Mouse (Mus musculus): ENCODE data around the gene Map3k11.

The Map3k11 gene

DNA sequence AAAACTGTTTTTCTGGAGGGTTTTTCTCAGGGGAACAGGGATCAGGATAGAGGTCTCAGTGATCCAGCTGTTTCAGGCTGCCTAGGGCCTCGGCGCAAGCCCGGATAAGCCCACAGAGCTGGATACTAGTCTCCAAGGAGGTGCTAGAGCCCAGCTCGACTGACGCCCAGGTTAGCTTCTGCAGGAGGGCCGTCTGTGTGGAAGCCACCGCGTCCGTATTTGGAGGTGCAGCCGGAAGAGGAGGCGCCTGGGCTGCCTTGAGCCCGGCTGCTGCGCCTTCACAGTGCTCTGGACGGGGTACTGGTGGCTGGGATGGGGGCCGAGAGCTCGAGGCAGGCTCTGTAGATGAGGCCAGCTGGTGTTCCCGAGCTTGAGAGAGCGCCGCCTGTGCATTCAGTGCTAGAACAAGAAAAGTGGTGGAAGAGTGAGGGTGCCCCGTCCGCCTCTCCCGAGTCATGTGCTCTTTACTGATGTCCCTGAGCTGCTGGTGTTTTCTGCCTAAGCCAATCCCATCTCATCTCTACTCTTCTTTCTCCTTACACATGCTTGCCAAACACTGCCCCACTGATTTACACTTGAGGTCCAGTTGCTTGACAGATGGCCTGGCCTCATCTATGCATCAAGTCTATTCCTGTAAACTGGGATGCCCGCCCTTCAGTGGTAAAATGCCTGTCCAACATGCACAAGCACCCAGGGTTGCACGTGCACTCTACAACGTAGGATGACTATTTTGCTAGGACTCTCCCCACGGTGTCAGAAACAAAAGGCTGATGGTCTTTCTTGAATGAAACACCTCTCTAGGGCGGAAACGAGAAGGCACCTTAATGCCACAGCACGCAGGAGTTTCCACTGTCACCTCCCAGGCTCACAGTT is 42.0 kb downstream of the Map3k11 start:
- DNase-seq (ENCODE audit: extremely low read depth, low read depth, low spot score): no peak

DNA sequence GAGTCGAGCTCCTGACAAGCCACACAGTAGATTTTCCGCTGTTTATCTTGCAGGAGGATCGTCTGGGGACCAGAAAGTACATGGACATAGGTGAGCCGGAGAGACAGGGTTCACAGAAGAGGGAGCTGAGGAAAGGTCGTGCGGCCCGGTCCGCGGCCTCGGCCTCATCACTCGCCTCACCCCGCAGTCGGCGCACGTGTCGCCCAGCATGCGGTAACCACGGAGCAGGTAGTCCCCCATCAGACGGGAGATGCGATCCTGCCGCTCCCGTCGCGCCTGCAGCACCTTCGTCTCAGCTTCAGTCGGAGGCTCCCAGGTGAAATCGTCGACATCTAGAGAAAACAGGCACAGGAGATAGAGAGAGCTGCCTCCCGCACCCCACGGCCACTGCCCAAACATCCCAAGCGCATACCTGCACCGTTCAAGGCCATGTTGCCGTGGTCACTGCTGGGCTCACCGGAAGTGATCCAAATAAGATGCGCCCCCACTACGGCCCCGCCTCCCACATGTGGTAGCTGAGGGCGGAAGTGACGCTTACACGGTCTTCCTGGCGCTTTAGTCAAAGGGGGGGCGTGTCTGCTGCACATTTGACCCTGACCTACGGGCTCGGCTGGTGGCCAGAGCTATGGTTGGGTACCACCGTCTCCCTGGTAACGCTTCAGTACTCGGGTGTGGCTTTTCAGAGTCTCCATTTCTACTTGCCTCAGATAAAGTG is 42.9 kb downstream of the Map3k11 start:
- no peak for DNase-seq (ENCODE audit: extremely low read depth, low read depth, low spot score)

DNA sequence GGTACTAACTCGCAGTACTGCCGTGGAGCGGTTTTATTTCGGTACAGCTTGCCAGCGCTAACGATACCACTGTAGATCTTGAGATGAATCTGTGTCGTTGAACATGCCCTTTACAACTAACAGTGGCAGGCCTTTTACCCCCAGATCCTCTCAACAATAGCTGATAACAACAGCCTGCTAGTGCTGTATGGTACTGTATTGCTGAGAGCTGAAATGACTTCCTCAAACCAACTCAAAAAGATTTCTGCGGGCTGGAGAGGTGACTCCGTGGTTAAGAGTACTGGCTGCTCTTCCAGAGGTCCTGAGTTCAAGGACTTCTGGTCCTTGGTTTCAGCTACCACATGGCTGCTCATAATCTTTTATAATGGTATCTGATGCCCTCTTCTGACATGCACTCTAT is 45.8 kb downstream of the Map3k11 start:
- DNase-seq (ENCODE audit: extremely low read depth, low read depth, low spot score): no peak

DNA sequence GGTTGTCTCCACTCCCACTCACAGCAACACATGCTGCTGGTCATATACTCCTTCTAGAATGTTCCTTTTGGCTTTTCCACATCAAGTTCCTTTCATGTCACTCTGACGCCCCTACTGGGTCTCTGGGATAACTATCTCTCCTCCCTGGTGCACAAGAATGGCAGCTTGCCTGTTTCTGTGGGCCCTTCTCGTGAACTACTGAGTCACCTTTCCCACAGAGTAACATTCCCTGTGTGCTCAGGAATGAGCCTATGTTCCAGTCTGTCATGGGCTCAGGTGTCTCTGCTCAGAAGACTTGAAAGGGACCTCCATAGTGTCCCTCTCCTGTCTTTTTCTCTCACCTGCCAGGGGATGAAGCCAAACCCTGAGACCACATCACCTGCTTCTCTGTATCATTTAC is 50.9 kb downstream of the Map3k11 start:
- DNase-seq (ENCODE audit: extremely low read depth, low read depth, low spot score): no peak

DNA sequence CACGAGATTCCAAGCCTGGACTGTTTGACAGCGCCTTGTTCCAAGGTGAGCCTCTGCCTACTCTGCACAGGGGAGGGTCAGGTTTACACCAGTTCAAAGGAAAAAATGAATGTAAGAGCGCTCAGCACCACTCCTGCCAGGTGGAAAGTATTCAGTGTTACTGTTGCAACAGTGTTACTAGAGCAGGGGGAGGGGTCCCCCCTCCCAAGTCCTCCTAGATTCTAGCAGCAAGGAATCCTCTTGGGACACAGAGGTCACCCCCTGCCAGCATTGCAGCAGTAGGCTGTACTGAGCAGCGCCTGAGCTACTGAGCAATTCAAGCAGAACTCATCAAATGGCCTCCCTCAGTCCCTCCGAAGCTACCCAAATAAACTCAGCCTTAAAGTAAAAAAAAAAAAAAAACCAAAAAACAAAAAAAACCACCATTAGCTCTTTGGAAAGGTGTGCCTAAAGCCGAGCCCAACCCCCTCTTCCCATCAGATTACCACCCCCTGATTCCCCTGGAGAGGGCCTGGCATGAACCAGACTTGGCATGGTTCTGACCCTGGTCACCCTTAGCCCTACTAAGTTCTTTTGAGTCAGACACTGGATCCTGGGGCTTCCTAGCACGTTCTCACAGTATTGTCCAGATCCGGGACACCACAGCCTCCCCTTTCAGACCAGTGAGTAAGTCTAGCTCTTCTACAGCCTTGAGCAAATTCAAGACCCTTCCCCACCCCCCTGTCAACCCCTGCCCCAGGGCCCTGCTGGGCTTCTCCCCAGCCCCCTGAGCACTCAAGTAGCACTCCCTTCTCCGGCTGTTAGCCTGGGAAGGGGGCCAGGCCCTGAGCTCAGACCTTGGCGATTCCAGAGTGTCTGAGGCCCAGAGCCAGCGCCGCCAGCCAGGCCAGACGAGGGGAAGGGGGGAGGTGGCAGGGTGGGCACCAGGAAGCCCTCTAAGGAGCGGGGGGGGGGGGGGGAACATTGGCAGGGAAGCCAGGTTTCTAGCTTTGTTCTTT is 52.1 kb downstream of the Map3k11 start, which contains the start of gene Ltbp3:
Ltbp3 (plus strand) TSS at position 585 of the 998 bp plus-strand sequence.
- no peak for DNase-seq (ENCODE audit: extremely low read depth, low read depth, low spot score)

DNA sequence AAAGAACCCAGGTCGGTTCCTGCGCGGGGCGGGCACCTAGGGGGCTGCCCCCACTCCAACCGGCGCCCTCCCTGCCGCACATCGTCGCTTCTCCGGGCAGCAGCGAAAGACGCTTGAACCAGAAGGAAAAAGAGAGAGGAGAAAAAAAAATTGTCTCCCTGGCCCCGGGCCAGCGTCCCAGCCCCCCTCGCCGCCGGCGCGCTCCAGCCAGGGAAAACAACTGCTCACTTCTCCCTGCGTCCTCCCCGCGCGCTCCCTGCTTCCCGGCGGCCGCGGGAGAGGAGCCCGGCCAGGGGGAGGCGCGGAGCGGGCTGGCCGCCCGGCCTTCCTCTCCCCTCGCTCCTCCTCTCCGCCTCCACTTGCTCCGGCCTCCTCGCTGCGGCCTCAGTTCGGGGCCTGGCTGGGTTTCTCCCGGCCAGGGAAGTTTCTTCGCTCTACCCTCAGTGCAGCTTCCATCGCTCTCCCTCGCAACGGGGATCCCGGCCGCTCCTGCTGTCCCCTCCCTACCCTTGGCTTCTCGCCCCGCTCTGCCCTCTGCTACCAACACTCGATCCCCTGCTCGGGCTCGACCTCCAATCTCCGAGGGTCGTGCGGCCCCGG is 53.2 kb downstream of the Map3k11 start:
- no peak for DNase-seq (ENCODE audit: extremely low read depth, low read depth, low spot score)

DNA sequence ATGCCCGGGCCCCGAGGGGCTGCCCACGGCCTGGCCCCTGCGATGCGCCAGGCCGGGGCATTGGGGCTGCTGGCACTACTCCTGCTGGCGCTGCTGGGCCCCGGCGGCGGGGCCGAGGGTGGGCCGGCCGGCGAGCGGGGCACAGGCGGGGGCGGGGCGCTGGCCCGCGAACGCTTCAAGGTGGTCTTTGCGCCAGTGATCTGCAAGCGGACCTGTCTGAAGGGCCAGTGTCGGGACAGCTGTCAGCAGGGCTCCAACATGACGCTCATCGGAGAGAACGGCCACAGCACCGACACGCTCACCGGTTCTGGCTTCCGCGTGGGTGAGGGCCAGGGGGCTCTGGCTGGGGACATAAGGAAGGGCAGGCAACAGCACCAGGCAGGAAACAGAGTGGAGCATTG is 53.7 kb downstream of the Map3k11 start:
- DNase-seq (ENCODE audit: extremely low read depth, low read depth, low spot score): no peak

GRCm38 (mm10) chr19:5743576-5743975 is 55.0 kb downstream of the Map3k11 start:
- DNase-seq (ENCODE audit: extremely low read depth, low read depth, low spot score): no peak

DNA sequence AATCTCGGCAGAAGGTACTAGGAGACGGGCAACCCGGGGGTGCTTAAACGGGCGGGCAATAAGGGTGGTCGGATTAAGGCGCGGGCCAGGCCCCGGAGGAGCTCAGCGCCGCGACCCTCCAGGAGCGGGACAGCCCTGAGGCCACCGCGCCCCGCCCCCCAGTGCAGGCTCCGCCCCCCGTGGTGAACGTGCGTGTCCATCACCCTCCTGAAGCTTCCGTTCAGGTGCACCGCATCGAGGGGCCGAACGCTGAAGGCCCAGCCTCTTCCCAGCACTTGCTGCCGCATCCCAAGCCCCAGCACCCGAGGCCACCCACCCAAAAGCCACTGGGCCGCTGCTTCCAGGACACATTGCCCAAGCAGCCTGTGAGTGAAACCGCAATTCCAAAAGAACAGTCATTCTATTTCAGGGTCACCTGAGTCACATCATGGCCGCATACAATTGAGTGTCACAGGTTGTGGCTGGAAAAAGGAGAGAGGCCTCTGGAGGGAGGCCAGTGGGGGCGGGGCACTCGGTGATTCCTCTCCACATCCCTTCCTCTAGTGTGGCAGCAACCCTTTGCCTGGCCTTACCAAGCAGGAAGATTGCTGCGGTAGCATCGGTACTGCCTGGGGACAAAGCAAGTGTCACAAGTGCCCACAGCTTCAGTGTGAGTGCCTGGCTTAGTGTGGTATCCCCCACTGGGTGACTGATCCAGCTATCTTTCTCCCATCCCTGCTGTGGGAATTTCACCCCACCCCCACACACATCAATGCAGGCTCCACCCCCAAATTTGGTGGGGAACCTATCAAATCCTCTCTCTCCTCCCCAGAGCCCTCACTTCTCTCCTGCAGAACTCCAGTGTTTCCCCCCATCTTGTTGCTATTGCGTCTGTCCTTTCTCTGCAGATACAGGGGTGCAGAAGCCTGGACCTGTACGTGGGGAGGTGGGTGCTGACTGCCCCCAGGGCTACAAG is 57.5 kb downstream of the Map3k11 start:
- DNase-seq (ENCODE audit: extremely low read depth, low read depth, low spot score): no peak

DNA sequence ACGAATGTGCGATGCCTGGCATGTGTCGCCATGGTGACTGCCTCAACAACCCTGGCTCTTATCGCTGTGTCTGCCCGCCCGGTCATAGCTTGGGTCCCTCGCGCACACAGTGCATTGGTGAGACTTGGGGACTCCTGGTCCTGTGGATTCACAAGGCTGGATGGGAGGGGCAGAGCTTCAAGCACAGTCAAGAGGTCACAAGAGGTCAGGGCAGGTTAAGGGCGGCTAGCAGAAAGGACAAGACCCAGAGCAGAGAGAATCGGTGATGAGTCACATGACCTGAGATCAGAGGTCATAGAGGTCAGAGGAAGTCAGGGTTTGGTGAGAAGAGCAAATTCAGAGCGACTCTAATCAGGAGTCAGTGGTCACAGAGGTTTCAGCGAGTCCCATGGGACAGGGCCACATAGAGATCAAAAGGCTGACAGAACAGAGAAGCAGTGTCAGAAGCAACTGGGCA is 58.4 kb downstream of the Map3k11 start:
- DNase-seq (ENCODE audit: extremely low read depth, low read depth, low spot score): no peak

DNA sequence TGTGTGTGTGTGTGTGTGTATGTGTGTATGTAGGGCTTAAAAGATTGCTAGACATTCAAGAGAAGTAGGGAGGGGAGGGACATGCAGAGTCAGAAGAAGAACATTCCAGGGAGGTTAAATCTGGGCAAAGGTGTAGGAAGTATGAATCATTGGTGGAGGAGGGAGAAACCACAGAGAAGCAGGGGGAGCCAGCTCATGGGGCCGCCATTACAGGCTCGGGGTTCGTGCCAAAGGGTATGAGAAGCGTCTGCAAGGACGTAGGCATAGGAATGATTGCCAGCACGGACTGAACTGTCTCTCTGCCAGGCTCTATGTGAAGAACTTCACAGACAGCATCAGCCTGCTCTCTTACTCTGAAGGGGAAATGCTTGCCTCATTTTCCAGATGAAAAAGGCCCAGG is 60.9 kb downstream of the Map3k11 start:
- DNase-seq (ENCODE audit: extremely low read depth, low read depth, low spot score): no peak

DNA sequence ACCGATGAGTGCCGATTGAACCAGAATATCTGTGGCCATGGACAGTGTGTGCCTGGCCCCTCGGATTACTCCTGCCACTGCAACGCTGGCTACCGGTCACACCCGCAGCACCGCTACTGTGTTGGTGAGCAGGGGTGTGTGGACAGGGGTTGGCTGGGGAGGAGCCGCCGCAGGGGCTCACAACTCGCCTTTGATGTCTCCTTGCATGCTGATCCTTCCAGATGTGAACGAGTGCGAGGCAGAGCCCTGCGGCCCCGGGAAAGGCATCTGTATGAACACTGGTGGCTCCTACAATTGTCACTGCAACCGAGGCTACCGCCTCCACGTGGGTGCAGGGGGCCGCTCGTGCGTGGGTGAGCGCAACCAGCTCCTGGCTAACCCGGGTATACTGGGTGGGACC is 62.4 kb downstream of the Map3k11 start:
- DNase-seq (ENCODE audit: extremely low read depth, low read depth, low spot score): no peak

DNA sequence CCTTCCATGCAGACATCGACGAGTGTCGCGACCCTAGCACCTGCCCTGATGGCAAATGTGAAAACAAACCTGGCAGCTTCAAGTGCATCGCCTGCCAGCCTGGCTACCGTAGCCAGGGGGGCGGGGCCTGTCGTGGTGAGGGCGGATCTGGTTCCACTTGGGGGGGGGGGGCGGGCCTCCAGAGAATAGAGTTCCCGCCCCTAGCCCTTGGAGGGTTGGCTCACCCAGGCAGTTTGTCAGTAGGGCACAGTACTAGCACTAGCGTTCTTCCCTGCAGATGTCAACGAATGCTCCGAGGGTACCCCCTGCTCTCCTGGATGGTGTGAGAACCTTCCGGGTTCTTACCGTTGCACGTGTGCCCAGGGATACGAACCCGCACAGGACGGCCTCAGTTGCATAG is 63.2 kb downstream of the Map3k11 start:
- no peak for DNase-seq (ENCODE audit: extremely low read depth, low read depth, low spot score)

All from fat pad, adult 2 months (tissue).